ENCODE assay signal across 8 mouse cellular contexts in the genomic region with DNA sequence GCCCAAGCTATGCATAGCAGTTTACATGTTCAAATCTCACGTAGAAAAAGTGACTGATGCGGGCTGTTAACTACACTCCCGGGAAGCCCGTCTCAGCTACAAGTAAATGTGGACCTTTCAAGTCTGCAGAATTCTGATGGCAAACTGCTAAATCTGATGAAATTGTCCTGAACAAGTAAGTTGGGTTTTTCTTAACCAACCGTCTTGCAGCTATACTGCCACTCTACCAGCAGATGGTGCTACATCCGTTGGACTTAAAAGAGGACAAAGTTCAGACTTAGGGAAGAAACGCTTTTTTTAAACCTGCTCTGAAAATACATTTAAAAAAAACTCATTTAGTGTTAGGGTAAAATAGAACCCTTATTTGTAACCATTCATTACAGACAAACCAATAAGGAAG. TPM values are rescaled to one million over a fixed set of nuclear protein-coding genes. Genes with fewer than 3 reads are reported as not detected.
DNase-seq lines count a peak whose midpoint lies in the region; ATAC-seq and TF ChIP-seq lines count a peak whose summit lies in the region.

No protein-coding gene starts in this region.

- no peak overlapping the region for H3K9ac ChIP-seq in hindbrain, postnatal 0 days (replicated peaks; ENCODE audit: low read length)
- H3K9ac ChIP-seq in liver, embryonic 13.5 days: peak overlapping the region; percentile 33; the same call in 1 of the 2 replicates

- peaks cover 42% of the 10 kb centered on the region for H3K4me1 ChIP-seq in erythroblast, embryonic 14.5 days (ENCODE audit: control insufficient read depth)
- H3K4me1 ChIP-seq in hindbrain, postnatal 0 days (ENCODE audit: insufficient read depth, low read length): peaks cover 9% of the 10 kb centered on the region; the same call in 1 of the 2 replicates
- peaks cover 43% of the 10 kb centered on the region for H3K4me1 ChIP-seq in liver, embryonic 13.5 days (replicated peaks)

- H3K36me3 ChIP-seq in C2C12 (ENCODE audit: control insufficient read depth, insufficient read depth): peaks cover 15% of the 10 kb centered on the region
- H3K36me3 ChIP-seq in erythroblast, embryonic 14.5 days (ENCODE audit: control insufficient read depth): peaks cover 31% of the 10 kb centered on the region
- H3K36me3 ChIP-seq in hindbrain, postnatal 0 days (ENCODE audit: insufficient read depth, low read length): no peaks in the 10 kb centered on the region
- H3K36me3 ChIP-seq in liver, embryonic 13.5 days: peaks cover 20% of the 10 kb centered on the region

- no peaks in the 10 kb centered on the region for H3K27me3 ChIP-seq in C2C12 (ENCODE audit: control insufficient read depth, insufficient read depth, insufficient read length)
- no peaks in the 10 kb centered on the region for H3K27me3 ChIP-seq in erythroblast, embryonic 14.5 days (ENCODE audit: control insufficient read depth)
- no peaks in the 10 kb centered on the region for H3K27me3 ChIP-seq in hindbrain, postnatal 0 days (ENCODE audit: insufficient read depth, low read length)
- H3K27me3 ChIP-seq in liver, embryonic 13.5 days: no peaks in the 10 kb centered on the region

- H3K27ac ChIP-seq in hindbrain, postnatal 0 days: no peak overlapping the region
- no peak overlapping the region; the same call in 1 of the 2 replicates for H3K27ac ChIP-seq in liver, embryonic 13.5 days

- H3K9me3 ChIP-seq in erythroblast, embryonic 14.5 days (ENCODE audit: control insufficient read depth, low read length): no peaks in the 10 kb centered on the region
- H3K9me3 ChIP-seq in hindbrain, postnatal 0 days (ENCODE audit: low read length): no peaks in the 10 kb centered on the region
- H3K9me3 ChIP-seq in liver, embryonic 13.5 days (replicated peaks): no peaks in the 10 kb centered on the region

- peak overlapping the region; percentile 66 for H3K4me3 ChIP-seq in C2C12 (ENCODE audit: insufficient read depth, poor library complexity, severe bottlenecking)
- H3K4me3 ChIP-seq in erythroblast, embryonic 14.5 days (replicated peaks): peak overlapping the region; percentile 100
- H3K4me3 ChIP-seq in hindbrain, postnatal 0 days (ENCODE audit: low read length): peak overlapping the region; percentile 94
- peak overlapping the region; percentile 97 for H3K4me3 ChIP-seq in liver, embryonic 13.5 days (replicated peaks)

- TF ChIP-seq CTCF in C2C12 (IDR thresholded peaks at IDR 0.05; ENCODE audit: control insufficient read depth, insufficient read depth, insufficient read length): no peak
- TF ChIP-seq CTCF in hindbrain, postnatal 0 days (IDR thresholded peaks at IDR 0.05; ENCODE audit: low read depth): peak; percentile 83

- peaks cover 21% of the 10 kb centered on the region for H3K79me3 ChIP-seq in C2C12 (ENCODE audit: low read depth)

- 27% methylated on average over 7 of the region's 7 CpGs for WGBS in hindbrain, postnatal 0 days
- WGBS in liver, embryonic 13.5 days (ENCODE audit: insufficient replicate concordance): 29% methylated on average over 7 of the region's 7 CpGs

- peak; percentile 80 for DNase-seq in MEL-GATA-1-ER (ENCODE audit: extremely low read depth, low read depth)
- DNase-seq in hindbrain, postnatal 0 days (ENCODE audit: low spot score): peak; percentile 85
- peak; percentile 45 for DNase-seq in liver, embryonic 13.5 days
- peak; percentile 56 to 62 for DNase-seq in natural killer cell, adult 2 months (ENCODE audit: low spot score in 2 of 2)
- no peak for DNase-seq in right cerebral cortex, postnatal 36 days (ENCODE audit: low spot score in 2 of 2)
- no peak for DNase-seq in urinary bladder, adult 2 months (ENCODE audit: low spot score)

- no peak overlapping the region for H3ac ChIP-seq in C2C12 (ENCODE audit: control insufficient read depth, insufficient read length, low read depth)

- H3K4me2 ChIP-seq in hindbrain, postnatal 0 days (ENCODE audit: low read depth, low read length): peak overlapping the region; percentile 78
- H3K4me2 ChIP-seq in liver, embryonic 13.5 days: peak overlapping the region; percentile 80

- H3K79me2 ChIP-seq in C2C12 (ENCODE audit: control insufficient read depth, insufficient read depth): peaks cover 30% of the 10 kb centered on the region

- no peak for ATAC-seq in hindbrain, postnatal 0 days
- no peak for ATAC-seq in liver, embryonic 13.5 days (ENCODE audit: low read depth)

TF ChIP-seq in C2C12, 6 proteins besides CTCF, POLR2A, EP300 and RAD21:
- TF ChIP-seq CEBPB (IDR thresholded peaks at IDR 0.05; ENCODE audit: low read depth) (no peak), USF1 (IDR thresholded peaks at IDR 0.05; ENCODE audit: low read depth) (no peak), FOSL1 (IDR thresholded peaks at IDR 0.05; ENCODE audit: insufficient read depth, low read length, poor library complexity, severe bottlenecking) (no peak), MYOG (IDR thresholded peaks at IDR 0.05; ENCODE audit: control insufficient read depth, extremely low read depth, insufficient read length) (no peak), MYOD1 (IDR thresholded peaks at IDR 0.05; ENCODE audit: control insufficient read depth, insufficient read length, low read depth) (no peak), MAX (IDR thresholded peaks at IDR 0.05) (no peak)

RNA-seq across cellular contexts. Expression of a gene that starts 2.2 kb away (rescaled TPM):
- polyA plus RNA-seq in C2C12 (2012; fragmentation: generic; extraction: Trizol): 173 TPM
- 38.2 and 43.0 TPM in 2 replicates for polyA plus RNA-seq in erythroblast, embryonic 14.5 days (2012)
- 178 and 184 TPM in 2 replicates for total RNA-seq in hindbrain, postnatal 0 days (2014; rRNA removed)
- polyA plus RNA-seq in hindbrain, postnatal 0 days (2015; fragmentation: Nextera tagmentation; extraction: Ambion mirVana): 56.8 and 64.4 TPM in 2 replicates
- polyA plus RNA-seq in liver, embryonic 13.5 days (2015; fragmentation: Nextera tagmentation; extraction: Ambion mirVana): 12.5 and 15.3 TPM in 2 replicates
- polyA plus RNA-seq in urinary bladder, adult 2 months (2012; rRNA removed): 77.7 and 79.7 TPM in 2 replicates

RNA-seq across cellular contexts. Expression of a gene that starts 12.7 kb away (rescaled TPM):
- polyA plus RNA-seq in C2C12 (2012; fragmentation: generic; extraction: Trizol): 0.01 TPM
- not detected in 2 replicates for polyA plus RNA-seq in erythroblast, embryonic 14.5 days (2012)
- 9.9 and 10.2 TPM in 2 replicates for total RNA-seq in hindbrain, postnatal 0 days (2014; rRNA removed)
- polyA plus RNA-seq in hindbrain, postnatal 0 days (2015; fragmentation: Nextera tagmentation; extraction: Ambion mirVana): 10.6 and 11.1 TPM in 2 replicates
- polyA plus RNA-seq in liver, embryonic 13.5 days (2015; fragmentation: Nextera tagmentation; extraction: Ambion mirVana): 0.79 and 0.91 TPM in 2 replicates
- polyA plus RNA-seq in urinary bladder, adult 2 months (2012; rRNA removed): 1.6 and 2.1 TPM in 2 replicates

RNA-seq across cellular contexts. Expression of a gene that starts 31.3 kb away (rescaled TPM):
- 11.7 TPM for polyA plus RNA-seq in C2C12 (2012; fragmentation: generic; extraction: Trizol)
- polyA plus RNA-seq in erythroblast, embryonic 14.5 days (2012): 0.40 and 1.2 TPM in 2 replicates
- 20.2 and 20.6 TPM in 2 replicates for total RNA-seq in hindbrain, postnatal 0 days (2014; rRNA removed)
- 52.5 and 55.3 TPM in 2 replicates for polyA plus RNA-seq in hindbrain, postnatal 0 days (2015; fragmentation: Nextera tagmentation; extraction: Ambion mirVana)
- 21.8 and 26.3 TPM in 2 replicates for polyA plus RNA-seq in liver, embryonic 13.5 days (2015; fragmentation: Nextera tagmentation; extraction: Ambion mirVana)
- 35.3 and 38.1 TPM in 2 replicates for polyA plus RNA-seq in urinary bladder, adult 2 months (2012; rRNA removed)

Comparison
In these comparisons a context has a peak if more than half of its experiments do, and no peak if none do; other contexts are left out.
1. DNase-seq: peak in MEL-GATA-1-ER (single experiment), hindbrain, postnatal 0 days (single experiment), liver, embryonic 13.5 days (single experiment) and natural killer cell, adult 2 months (2 of 2); none in right cerebral cortex, postnatal 36 days (0 of 2) and urinary bladder, adult 2 months (single experiment).
2. Peak in every context shown above with its lines, with median percentiles within 50 percentile points of each other: H3K4me3 ChIP-seq.